Mouse (Mus musculus) spleen, embryonic (tissue): ENCODE measurements around the gene Meaf6.

Source experiments
- CTCF ChIA-PET: fragments of 350-600 bp; sonication (Branson Sonifier 250); formaldehyde crosslinking; loops from one replicate; lab custom pipeline; 2022; lab: Charles Lee

Meaf6 gene

DNA sequence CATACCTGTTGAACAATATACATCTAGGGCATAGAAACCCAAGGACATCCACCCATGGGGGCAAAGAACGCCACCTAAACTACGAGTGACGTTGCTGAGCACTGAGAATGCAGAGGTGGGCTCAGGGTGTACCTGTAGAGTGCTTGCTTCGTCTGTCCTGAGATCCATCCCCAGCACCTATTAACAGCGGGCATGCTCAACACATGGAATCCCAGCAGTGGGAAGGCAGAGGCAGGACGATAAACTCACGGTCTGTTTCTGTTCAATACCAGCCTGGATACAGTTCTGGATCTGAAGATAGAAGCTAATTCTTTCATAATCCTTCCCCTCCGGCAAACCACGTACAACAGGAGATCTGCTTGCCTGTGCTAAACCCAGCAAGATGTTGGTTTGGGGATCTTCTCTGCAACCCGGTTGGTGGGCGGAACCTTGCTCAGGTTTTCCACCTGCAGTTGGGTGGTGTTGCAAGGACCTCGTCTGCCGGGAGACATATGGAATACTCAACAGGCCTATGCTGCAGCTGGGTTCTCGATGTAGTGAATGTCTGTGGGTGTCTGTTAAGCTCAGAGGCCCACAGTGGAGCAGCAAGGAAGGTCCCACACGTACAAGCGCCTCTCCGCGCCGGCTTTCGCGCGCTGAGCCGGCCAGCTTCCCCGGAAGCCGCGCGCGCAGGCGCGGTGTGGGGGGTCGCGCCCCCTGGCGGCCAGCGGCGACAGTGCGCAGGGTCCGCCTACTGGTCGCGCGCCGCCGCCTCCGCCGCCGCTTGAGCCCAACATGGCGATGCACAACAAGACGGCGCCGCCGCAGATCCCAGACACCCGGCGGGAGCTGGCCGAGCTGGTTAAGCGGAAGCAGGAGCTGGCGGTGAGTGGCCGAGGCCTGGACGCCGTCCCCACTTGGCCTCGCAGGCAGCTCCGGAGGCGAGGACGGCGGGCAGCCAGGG is at the start of gene Meaf6:
Gene Meaf6 (plus strand): TSS at position 732 of the 943 bp plus-strand sequence.
- CTCF ChIA-PET: interaction anchor here (0.6 kb wide), 1 partner anchor 1117 kb away, joined by 3 read pairs; no protein-coding TSS in a partner anchor

GRCm38 (mm10) chr4:125044454-125044853 is 40.5 kb upstream of the Meaf6 start:
- CTCF ChIA-PET: no interaction called here

- CTCF ChIA-PET: interaction anchor here (0.6 kb wide), 1 partner anchor 71 kb away, joined by 4 read pairs; no protein-coding TSS in a partner anchor
Measured at GRCm38 (mm10) chr4:125055385-125055784, 29.5 kb upstream of the Meaf6 start.

- CTCF ChIA-PET: no interaction called here
Measured at GRCm38 (mm10) chr4:125056476-125056875, 28.5 kb upstream of the Meaf6 start.

DNA sequence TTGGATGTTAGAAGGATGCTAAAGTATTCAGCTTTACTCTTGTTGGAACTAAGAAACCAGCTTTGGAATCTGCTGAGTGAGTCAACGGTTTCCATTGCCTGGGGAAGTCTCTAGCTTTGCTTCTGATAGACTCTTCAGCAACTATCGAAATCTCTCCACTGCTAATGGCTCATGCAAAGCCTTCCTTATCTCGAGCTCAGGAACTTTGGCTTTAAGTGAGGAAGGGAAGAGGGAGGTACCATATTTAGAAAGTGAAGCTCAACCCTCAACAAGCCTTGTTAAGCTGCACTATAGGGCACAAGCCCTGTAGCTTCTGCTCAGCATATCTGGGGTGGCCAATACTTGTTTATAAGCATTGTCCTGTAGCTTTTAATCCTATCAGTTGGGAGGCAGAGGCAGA is 27.7 kb upstream of the Meaf6 start:
- CTCF ChIA-PET: no interaction called here

GRCm38 (mm10) chr4:125058033-125058432 is 26.9 kb upstream of the Meaf6 start:
- CTCF ChIA-PET: interaction anchor here (0.6 kb wide), 1 partner anchor 12 kb away, joined by 4 read pairs; no protein-coding TSS in a partner anchor

- CTCF ChIA-PET: interaction anchor here (0.7 kb wide), 1 partner anchor 27 kb away, joined by 4 read pairs; no protein-coding TSS in a partner anchor
Measured at GRCm38 (mm10) chr4:125059025-125059424, 25.9 kb upstream of the Meaf6 start.

DNA sequence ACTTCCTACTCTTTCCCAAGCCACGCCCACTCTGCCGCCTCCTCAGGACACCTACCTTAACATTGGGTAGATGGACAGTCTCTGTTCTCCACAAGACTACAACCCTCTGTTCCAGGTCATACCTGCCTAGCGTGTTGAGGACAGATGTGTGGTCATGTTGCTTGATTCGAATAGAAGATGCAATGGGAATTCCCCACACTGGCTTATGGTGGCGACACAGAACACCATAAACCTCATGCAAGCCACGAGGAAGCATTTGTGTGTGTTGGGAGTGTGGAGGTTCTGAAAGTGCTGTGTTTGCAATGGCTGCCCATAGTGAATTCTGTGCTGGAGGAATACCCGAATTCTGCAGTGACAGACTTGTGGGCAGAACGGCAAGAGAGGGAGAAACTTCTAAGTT is 21.1 kb upstream of the Meaf6 start:
- CTCF ChIA-PET: no interaction called here

DNA sequence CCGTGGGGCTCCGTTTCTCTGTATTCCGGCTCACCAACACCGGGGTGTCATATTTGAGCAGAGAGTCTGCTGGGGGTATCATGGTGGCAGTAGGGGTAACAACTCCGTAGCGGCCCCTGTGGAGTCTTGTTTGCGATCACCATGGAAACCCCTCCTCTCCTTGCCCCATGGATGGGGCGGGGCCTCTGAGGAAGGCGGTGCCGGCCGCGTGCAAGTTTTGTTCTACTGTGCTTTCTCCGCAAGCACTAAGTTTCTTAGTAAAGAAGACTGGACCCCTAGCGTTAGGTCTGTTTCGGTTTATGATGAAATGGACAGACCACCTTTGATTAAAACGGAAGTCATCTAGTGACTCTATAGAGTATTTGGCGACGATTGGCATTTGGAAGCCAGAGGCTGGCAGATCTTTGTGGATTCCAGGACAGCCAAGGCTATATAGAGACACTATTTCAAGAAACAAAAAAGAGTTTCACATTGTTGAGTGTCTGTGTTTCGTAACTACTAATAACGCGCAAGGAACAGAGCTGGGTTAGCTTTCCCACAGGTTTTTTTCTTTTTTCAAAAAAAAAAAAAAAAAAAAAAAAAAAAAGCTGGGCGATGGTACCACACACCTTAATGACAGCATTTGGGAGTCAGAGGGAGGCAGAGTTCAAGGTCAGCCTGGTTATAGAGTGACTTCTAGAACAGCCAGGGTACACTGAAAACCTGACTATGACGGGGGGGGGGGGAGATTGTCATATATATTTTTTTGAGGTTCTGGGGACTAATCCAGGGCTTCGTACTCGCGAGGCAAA is 19.2 kb upstream of the Meaf6 start, which contains the start of gene Dnali1:
Gene Dnali1 (minus strand): TSS at position 187 of the 791 bp plus-strand sequence.
- CTCF ChIA-PET: interaction anchor here (0.6 kb wide), 1 partner anchor 41 kb away, joined by 7 read pairs; no protein-coding TSS in a partner anchor

GRCm38 (mm10) chr4:125066490-125067370 is 18.2 kb upstream of the Meaf6 start, which contains the start of gene Snip1:
Snip1 (plus strand) TSS chr4:125066672.
- CTCF ChIA-PET: no interaction called here

- CTCF ChIA-PET: no interaction called here
Measured at GRCm38 (mm10) chr4:125077700-125078099, 7.2 kb upstream of the Meaf6 start.

DNA sequence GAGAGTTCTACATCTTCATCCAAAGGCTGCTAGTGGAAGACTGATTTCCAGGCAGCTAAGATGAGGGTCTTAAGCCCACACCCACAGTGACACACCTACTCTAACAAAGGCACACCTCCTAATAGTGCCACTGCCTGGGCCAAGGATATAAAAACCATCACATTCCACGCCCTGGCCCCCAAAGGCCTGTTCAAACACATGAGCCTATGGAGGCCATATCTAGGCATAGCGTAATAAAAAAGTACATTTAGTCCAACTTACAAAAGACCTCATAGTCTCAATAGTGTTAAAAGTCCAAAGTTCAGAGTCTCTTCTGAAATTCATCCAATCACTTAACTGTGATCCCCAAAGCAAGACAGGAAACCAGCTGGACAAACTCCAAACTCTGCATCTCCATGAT is 6.2 kb upstream of the Meaf6 start:
- CTCF ChIA-PET: no interaction called here

DNA sequence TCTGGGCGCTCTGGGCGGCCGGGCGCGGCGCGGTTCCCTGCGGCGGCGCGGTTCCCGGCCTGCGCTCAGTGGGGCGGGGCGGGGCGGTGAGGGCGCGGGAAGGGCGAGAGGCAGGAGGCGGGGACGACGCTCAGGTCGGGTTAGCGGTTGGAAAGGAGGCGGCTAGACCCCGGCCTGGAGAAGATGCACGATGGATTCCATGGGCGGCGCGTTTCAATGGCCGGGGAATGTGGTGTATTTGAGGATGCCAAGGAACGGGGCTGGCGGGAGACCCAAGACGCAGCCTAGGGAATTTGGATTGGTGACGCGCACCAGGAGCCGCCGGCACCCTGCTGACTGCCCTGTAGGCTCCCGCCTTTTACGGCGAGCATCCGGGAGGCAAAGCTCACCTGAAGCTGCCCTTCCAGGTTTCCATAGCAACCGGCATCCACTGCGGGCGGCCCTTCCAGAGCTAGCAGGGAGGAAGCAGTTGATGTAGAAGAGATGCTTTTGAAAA is 460 bp downstream of the Meaf6 start:
- CTCF ChIA-PET: interaction anchor here (0.6 kb wide), 1 partner anchor 1116 kb away, joined by 3 read pairs; no protein-coding TSS in a partner anchor

GRCm38 (mm10) chr4:125093031-125093430 is 8.1 kb downstream of the Meaf6 start:
- CTCF ChIA-PET: no interaction called here

GRCm38 (mm10) chr4:125096066-125096465 is 11.1 kb downstream of the Meaf6 start:
- CTCF ChIA-PET: no interaction called here

DNA sequence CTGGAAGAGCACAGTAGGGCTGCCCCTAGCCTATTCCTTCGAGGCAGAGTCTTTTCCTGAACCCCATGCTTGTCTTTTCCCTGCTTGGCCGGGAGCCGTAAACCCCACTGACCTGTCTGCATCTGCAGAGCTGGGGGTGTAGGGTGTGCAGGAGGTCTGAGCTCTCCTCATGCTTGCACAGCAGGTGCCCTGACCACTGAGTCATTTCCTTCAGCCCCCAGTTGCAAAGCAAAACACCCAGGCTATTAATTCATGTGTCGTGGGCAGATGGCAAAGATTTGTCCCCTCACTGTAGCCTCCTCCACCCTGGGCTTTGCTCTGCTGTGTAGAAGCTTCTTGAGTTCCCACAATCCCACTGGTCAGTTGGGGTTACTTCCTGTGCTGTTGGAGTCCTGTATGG is 12.5 kb downstream of the Meaf6 start:
- CTCF ChIA-PET: interaction anchor here (0.7 kb wide), 1 partner anchor 159 kb away, joined by 3 read pairs; no protein-coding TSS in a partner anchor

- CTCF ChIA-PET: interaction anchor here (0.7 to 1.0 kb wide), 2 partner anchors 33 to 162 kb away, joined by 4 to 9 read pairs; partner anchors contain the start of gene 9930104L06Rik
Measured at GRCm38 (mm10) chr4:125099458-125099857, 14.5 kb downstream of the Meaf6 start.

GRCm38 (mm10) chr4:125101334-125101733 is 16.4 kb downstream of the Meaf6 start:
- CTCF ChIA-PET: interaction anchor here (0.6 to 1.2 kb wide), 2 partner anchors 298 to 1186 kb away, joined by 11 read pairs; no protein-coding TSS in a partner anchor

DNA sequence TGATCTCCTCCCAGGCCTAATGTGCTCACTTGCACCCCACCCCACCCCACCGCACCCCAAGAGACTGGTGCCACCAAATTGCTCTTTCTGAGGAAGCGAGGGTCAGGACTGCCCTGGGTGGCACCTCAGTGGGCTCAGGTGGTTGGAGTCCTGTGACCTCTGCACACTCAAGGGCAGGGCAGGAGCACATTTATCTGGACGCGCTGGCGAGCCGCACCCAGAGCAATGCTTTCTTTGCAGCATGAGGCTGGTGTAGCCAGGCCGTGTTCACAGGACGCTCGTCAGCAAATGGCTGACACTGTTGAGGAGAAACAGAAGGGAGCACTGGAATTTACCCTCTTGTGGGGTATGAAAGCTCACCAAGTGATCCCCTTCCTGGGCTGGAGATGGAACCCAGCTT is 20.4 kb downstream of the Meaf6 start:
- CTCF ChIA-PET: no interaction called here

DNA sequence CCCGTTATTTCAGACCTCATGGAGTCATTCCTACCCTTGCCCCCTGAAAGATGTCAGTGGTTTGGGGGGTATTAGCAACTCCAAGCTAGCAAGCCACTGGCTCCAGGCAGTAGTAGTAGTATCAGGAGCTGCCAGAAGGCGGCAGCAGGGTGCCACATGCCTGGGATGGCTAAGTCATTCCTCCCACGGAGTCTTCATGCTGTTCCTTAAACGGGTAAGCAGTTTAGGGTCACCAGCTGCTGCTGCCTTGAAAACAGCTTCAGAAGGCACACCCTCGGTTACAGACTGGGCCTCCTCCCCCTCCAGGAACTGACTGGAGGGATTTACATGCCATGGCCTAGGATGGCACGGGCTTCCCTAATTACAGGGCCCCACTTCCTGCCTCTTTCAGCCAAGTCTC is 29.7 kb downstream of the Meaf6 start:
- CTCF ChIA-PET: interaction anchor here (0.8 to 1.5 kb wide), 2 partner anchors 9 to 17 kb away, joined by 3 to 6 read pairs; no protein-coding TSS in a partner anchor
